Mouse (Mus musculus) brain, adult 10 weeks (tissue): ENCODE measurements around the gene Vmn2r4. TPM values are rescaled to one million over a fixed set of nuclear protein-coding genes. Genes with fewer than 3 reads are reported as not detected.

ENCODE experiments used
- polyA plus RNA-seq: library from polyadenylated mRNA; stranded (reverse); fragments of 350-450 nt; fragmentation: Illumina TruSeq; extraction: RNeasy Lipid Tissue Mini Kit (QIAGEN cat#74804); gene quantifications from one replicate; pipeline ENCODE4 v1.2.3, GENCODE M21; 2015; ENCODE audit warnings: low read depth, low replicate concordance

Vmn2r4 gene
- polyA plus RNA-seq: not detected

GRCm38 (mm10) chr3:64415268-64415667, at the start of gene Vmn2r4:
Gene Vmn2r4 (minus strand): TSS chr3:64415368.

Other genes starting within 250 kb of the Vmn2r4 start
- gene Vmn2r3, start 125.7 kb downstream of the Vmn2r4 start, polyA plus RNA-seq: not detected
- not detected for gene Vmn2r5, start 94.5 kb upstream of the Vmn2r4 start, polyA plus RNA-seq
- gene Vmn2r6, start 150.5 kb upstream of the Vmn2r4 start, polyA plus RNA-seq: not detected